Mouse (Mus musculus) midbrain, embryonic 16.5 days (tissue): ENCODE measurements around the gene Cdx2. TPM values are rescaled to one million over a fixed set of nuclear protein-coding genes. Genes with fewer than 3 reads are reported as not detected.

Experiments used
- ATAC-seq: fragments of 200-750 bp; cut with Nextera tagmentation; 2 replicates; pipeline ENCODE4 v1.8.0; 2017; ENCODE audit warnings: moderate TSS enrichment
- H3K27ac ChIP-seq: fragments of 300-500 bp; sonication (generic); 2 replicates; pipeline ENCODE4 v1.5.1; 2014; ENCODE audit warnings: mild to moderate bottlenecking, low read length, mixed read lengths
- H3K27me3 ChIP-seq: fragments of 300-500 bp; sonication (generic); 2 replicates; pipeline ENCODE4 v1.6.1; 2014; ENCODE audit warnings: low read depth, low read length, mixed read lengths; ENCODE audit not compliant: control insufficient read depth, insufficient read depth
- H3K36me3 ChIP-seq: fragments of 300-500 bp; sonication (generic); 2 replicates; pipeline ENCODE4 v1.6.1; 2014; ENCODE audit warnings: mild to moderate bottlenecking, low read length, moderate library complexity, mixed read lengths; ENCODE audit not compliant: control insufficient read depth, insufficient read depth
- H3K4me1 ChIP-seq: fragments of 300-500 bp; sonication (generic); 2 replicates; pipeline ENCODE4 v1.6.1; 2014; ENCODE audit warnings: mild to moderate bottlenecking, low read length, mixed read lengths; ENCODE audit not compliant: control insufficient read depth, insufficient read depth
- H3K4me2 ChIP-seq: fragments of 300-500 bp; sonication (generic); 2 replicates; pipeline ENCODE4 v1.6.1; 2014; ENCODE audit warnings: mild to moderate bottlenecking, low read length, mixed read lengths
- H3K4me3 ChIP-seq: fragments of 300-500 bp; sonication (generic); 2 replicates; pipeline ENCODE4 v1.5.1; 2014; ENCODE audit warnings: low read depth, mild to moderate bottlenecking, low read length, moderate library complexity, mixed read lengths
- H3K9ac ChIP-seq: fragments of 300-500 bp; sonication (generic); 2 replicates; pipeline ENCODE4 v1.6.1; 2014; ENCODE audit warnings: low read depth, low read length, mixed read lengths
- H3K9me3 ChIP-seq: fragments of 300-500 bp; sonication (generic); replicated peaks from 2 replicates; pipeline ENCODE4 v1.6.1; 2014; ENCODE audit warnings: mild to moderate bottlenecking, low read length, mixed read lengths; ENCODE audit not compliant: control insufficient read depth, poor library complexity, severe bottlenecking
- WGBS: fragments of 180-500 bp; shearing (Covaris S2); extraction: QIAGEN DNeasy Blood & Tissue Kit; methylation state at CpG from one replicate; pipeline ENCODE4 v1.1.7; 2014; 5-methylcytosine and 5-hydroxymethylcytosine counted together
- polyA plus RNA-seq: library from polyadenylated mRNA; unstranded; fragments of >200 nt; fragmentation: Nextera tagmentation; extraction: Ambion mirVana; gene quantifications from 2 replicates; pipeline ENCODE4 v1.2.1, GENCODE M21; 2015

The Cdx2 gene
- polyA plus RNA-seq, 1 experiment from 2014 or later = not detected

- no peak overlapping the region for H3K4me2 ChIP-seq
- H3K27ac ChIP-seq = no peak overlapping the region
- no peak overlapping the region for H3K9ac ChIP-seq
- no peaks in the 10 kb centered on the region for H3K27me3 ChIP-seq
- no peaks in the 10 kb centered on the region for H3K9me3 ChIP-seq
- H3K4me1 ChIP-seq = no peaks in the 10 kb centered on the region
- H3K36me3 ChIP-seq = no peaks in the 10 kb centered on the region
- ATAC-seq = no peak
- H3K4me3 ChIP-seq = no peak overlapping the region
- 80% methylated on average over 13 of the region's 13 CpGs for whole genome bisulfite sequencing
These were observed 33.8 kb upstream of the Cdx2 start for GRCm38 (mm10) chr5:147340741-147341414.

GRCm38 (mm10) chr5:147339560-147339959 is 32.5 kb upstream of the Cdx2 start:
- H3K4me1 ChIP-seq = no peaks in the 10 kb centered on the region
- H3K9ac ChIP-seq = no peak overlapping the region
- H3K27ac ChIP-seq = no peak overlapping the region
- H3K27me3 ChIP-seq = no peaks in the 10 kb centered on the region
- WGBS = 84% methylated on average over 11 of the region's 11 CpGs
- no peaks in the 10 kb centered on the region for H3K9me3 ChIP-seq
- H3K4me3 ChIP-seq = no peak overlapping the region
- no peaks in the 10 kb centered on the region for H3K36me3 ChIP-seq
- ATAC-seq = no peak
- no peak overlapping the region for H3K4me2 ChIP-seq

GRCm38 (mm10) chr5:147338967-147339366 is 31.9 kb upstream of the Cdx2 start:
- Histone ChIP-seq H3K9me3 (no peaks in the 10 kb centered on the region), H3K27me3 (no peaks in the 10 kb centered on the region), H3K27ac (no peak overlapping the region), H3K36me3 (no peaks in the 10 kb centered on the region), H3K4me2 (no peak overlapping the region), H3K4me1 (no peaks in the 10 kb centered on the region), H3K9ac (no peak overlapping the region), H3K4me3 (no peak overlapping the region)
- no peak for ATAC-seq
- WGBS = 55% methylated on average over 9 of the region's 9 CpGs

GRCm38 (mm10) chr5:147332711-147333110 is 25.6 kb upstream of the Cdx2 start:
- H3K4me1 ChIP-seq = no peaks in the 10 kb centered on the region
- no peaks in the 10 kb centered on the region for H3K27me3 ChIP-seq
- H3K4me3 ChIP-seq = no peak overlapping the region
- H3K36me3 ChIP-seq = no peaks in the 10 kb centered on the region
- ATAC-seq = no peak
- no peaks in the 10 kb centered on the region for H3K9me3 ChIP-seq
- H3K9ac ChIP-seq = no peak overlapping the region
- H3K27ac ChIP-seq = no peak overlapping the region
- no peak overlapping the region for H3K4me2 ChIP-seq
- WGBS = 56% methylated on average over 7 of the region's 7 CpGs

GRCm38 (mm10) chr5:147331547-147331946 is 24.5 kb upstream of the Cdx2 start:
- Histone ChIP-seq H3K27ac (no peak overlapping the region), H3K4me2 (no peak overlapping the region), H3K27me3 (no peaks in the 10 kb centered on the region), H3K4me1 (no peaks in the 10 kb centered on the region), H3K4me3 (no peak overlapping the region), H3K36me3 (no peaks in the 10 kb centered on the region), H3K9ac (no peak overlapping the region), H3K9me3 (no peaks in the 10 kb centered on the region)
- WGBS = 39% methylated on average over 2 of the region's 2 CpGs
- no peak for ATAC-seq

- Histone ChIP-seq H3K9me3 (no peaks in the 10 kb centered on the region), H3K9ac (no peak overlapping the region)
These were observed 22.9 kb upstream of the Cdx2 start for GRCm38 (mm10) chr5:147329946-147330345.

GRCm38 (mm10) chr5:147327636-147328035 is 20.6 kb upstream of the Cdx2 start:
- no peak overlapping the region for H3K4me2 ChIP-seq
- 85% methylated on average over 5 of the region's 5 CpGs for WGBS
- H3K4me3 ChIP-seq = no peak overlapping the region
- H3K9me3 ChIP-seq = no peaks in the 10 kb centered on the region
- no peak overlapping the region for H3K27ac ChIP-seq
- H3K36me3 ChIP-seq = no peaks in the 10 kb centered on the region
- ATAC-seq = no peak
- peaks cover 4% of the 10 kb centered on the region for H3K27me3 ChIP-seq
- H3K9ac ChIP-seq = no peak overlapping the region
- H3K4me1 ChIP-seq = no peaks in the 10 kb centered on the region

More at GRCm38 (mm10) chr5:147329946-147330345, 22.9 kb upstream of the Cdx2 start:
- Histone ChIP-seq H3K4me1 (no peaks in the 10 kb centered on the region), H3K36me3 (no peaks in the 10 kb centered on the region), H3K27ac (no peak overlapping the region), H3K4me2 (no peak overlapping the region), H3K4me3 (no peak overlapping the region), H3K27me3 (no peaks in the 10 kb centered on the region)
- WGBS = 87% methylated on average over 11 of the region's 11 CpGs
- no peak for ATAC-seq

- Histone ChIP-seq H3K9ac (no peak overlapping the region), H3K27me3 (peaks cover 20% of the 10 kb centered on the region), H3K9me3 (no peaks in the 10 kb centered on the region), H3K36me3 (no peaks in the 10 kb centered on the region), H3K4me2 (no peak overlapping the region), H3K4me3 (no peak overlapping the region), H3K27ac (no peak overlapping the region), H3K4me1 (no peaks in the 10 kb centered on the region)
- 77% methylated on average over 11 of the region's 11 CpGs for WGBS
- no peak for ATAC-seq
These were observed 18.9 kb upstream of the Cdx2 start for GRCm38 (mm10) chr5:147325931-147326330.

- Histone ChIP-seq H3K27ac (no peak overlapping the region), H3K4me2 (no peak overlapping the region), H3K36me3 (no peaks in the 10 kb centered on the region), H3K4me3 (no peak overlapping the region), H3K9me3 (no peaks in the 10 kb centered on the region), H3K4me1 (no peaks in the 10 kb centered on the region), H3K27me3 (peaks cover 34% of the 10 kb centered on the region), H3K9ac (no peak overlapping the region)
- WGBS = 21% methylated on average over 17 of the region's 17 CpGs
- no peak for ATAC-seq
These were observed 16.3 kb upstream of the Cdx2 start for GRCm38 (mm10) chr5:147323237-147323917.
